Mouse (Mus musculus): ENCODE results near the gene Ddb1. TPM values are rescaled to one million over a fixed set of nuclear protein-coding genes. Genes with fewer than 3 reads are reported as not detected.

Ddb1 gene
- total and polyA plus RNA-seq, 3 experiments = 299 to 406 (median 319) TPM

DNA sequence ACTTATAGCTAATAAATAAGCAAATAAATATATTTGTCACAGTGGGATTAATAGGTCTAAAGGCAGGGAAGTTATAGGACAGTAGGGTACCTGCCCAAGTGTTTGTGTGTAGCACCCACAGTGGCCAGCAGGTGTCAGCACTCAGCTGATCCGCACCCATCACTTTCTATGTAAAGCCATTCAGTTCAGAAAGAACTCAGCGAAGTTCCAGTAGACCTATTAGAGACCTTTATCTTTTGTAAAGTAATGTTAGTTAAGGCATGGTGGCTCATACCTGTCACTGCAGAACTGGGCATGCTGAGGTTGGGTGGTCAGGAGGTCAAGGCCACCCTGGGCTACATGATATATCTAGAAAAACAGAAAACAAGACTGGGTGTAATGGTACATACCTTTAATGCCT is 60.4 kb downstream of the Ddb1 start:
- Histone ChIP-seq H3K4me1 (ENCODE audit: control insufficient read depth in 1 of 2, insufficient read depth in 2 of 2) (peaks cover 7 to 11% of the 10 kb centered on the region in 2 experiments), H3K9ac (ENCODE audit: insufficient read depth, low read depth) (no peak overlapping the region), H3K27me3 (replicated peaks) (no peaks in the 10 kb centered on the region), H3K4me2 (ENCODE audit: insufficient read depth, low read depth, poor library complexity, severe bottlenecking) (no peak overlapping the region), H3K36me3 (replicated peaks in 1 of 2; ENCODE audit: control insufficient read depth in 1 of 2, insufficient read depth in 1 of 2, low read length in 1 of 2) (no peaks in the 10 kb centered on the region), H3K79me2 (replicated peaks; ENCODE audit: control insufficient read depth, extremely low read depth, insufficient read depth, poor library complexity, severe bottlenecking) (no peaks in the 10 kb centered on the region), H3K27ac (ENCODE audit: insufficient read depth, low read depth) (no peak overlapping the region), H3K9me3 (replicated peaks; ENCODE audit: low read length) (no peaks in the 10 kb centered on the region), H3K4me3 (replicated peaks in 1 of 3; ENCODE audit: low read depth in 2 of 3, low read length in 2 of 3, poor library complexity in 1 of 3) (no peak overlapping the region)
- in situ Hi-C loops (cut with MboI; ENCODE audit: low pct_ligation_motif_present, low pct_unique_long_range_greater_than_20kb, low sequenced_read_pairs) (no loop called here), dilution Hi-C loops (cut with MboI; ENCODE audit: extremely low pct_ligation_motif_present, extremely low pct_unique_long_range_greater_than_20kb, low sequenced_read_pairs) (no loop called here)
- DNase-seq (ENCODE audit: extremely low read depth) = peak; percentile 61
- no peak for TF ChIP-seq TCF12 (IDR thresholded peaks at IDR 0.05; ENCODE audit: low read depth, low read length)
- TF ChIP-seq ZC3H11A (IDR thresholded peaks at IDR 0.05; ENCODE audit: low read depth, low read length) = peak; percentile 48
- peak; percentile 76 for TF ChIP-seq RAD21 (IDR thresholded peaks at IDR 0.05; ENCODE audit: low read depth, low read length)
- no peak for TF ChIP-seq JUND (conservative IDR thresholded peaks at IDR 0.05; ENCODE audit: low read depth, low read length)
- no peak for TF ChIP-seq MAFK (IDR thresholded peaks at IDR 0.05; ENCODE audit: insufficient replicate concordance, low read length)
- peak; percentile 87 for TF ChIP-seq SMC3 (IDR thresholded peaks at IDR 0.05; ENCODE audit: low read depth, low read length)
- TF ChIP-seq CTCF (conservative IDR thresholded peaks at IDR 0.05 in 1 of 2, IDR thresholded peaks at IDR 0.05 in 1 of 2; ENCODE audit: low read depth in 2 of 2, low read length in 2 of 2) = peak; percentile 91 to 94
- no peak for TF ChIP-seq JUN (IDR thresholded peaks at IDR 0.05; ENCODE audit: insufficient read depth, low read depth, low read length)
- no peak for TF ChIP-seq GABPA (IDR thresholded peaks at IDR 0.05; ENCODE audit: insufficient replicate concordance, low read depth, low read length)
- TF ChIP-seq E2F4 (IDR thresholded peaks at IDR 0.05; ENCODE audit: insufficient replicate concordance, low read depth, low read length) = no peak
- TF ChIP-seq UBTF (IDR thresholded peaks at IDR 0.05; ENCODE audit: low read depth, low read length) = no peak

DNA sequence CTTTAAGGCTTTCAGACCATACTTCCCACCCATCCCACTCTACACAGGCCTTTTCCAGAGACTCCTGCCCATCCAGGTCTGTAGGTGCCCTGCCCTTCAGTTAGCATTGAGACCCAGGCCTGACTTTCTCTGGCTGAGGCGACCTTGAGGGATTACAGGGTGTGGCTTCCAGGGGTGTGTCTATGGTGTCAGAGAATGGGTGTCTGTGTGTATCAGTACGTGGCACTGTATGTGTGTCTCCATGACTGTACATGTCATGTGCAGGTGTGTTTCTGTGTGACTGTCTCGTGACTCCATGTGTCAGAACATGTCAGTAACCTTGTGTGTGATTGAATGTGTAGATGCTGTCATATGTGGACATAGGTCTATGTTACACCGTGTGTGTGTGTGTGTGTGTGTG is 66.2 kb downstream of the Ddb1 start:
- dilution Hi-C loops (cut with MboI; ENCODE audit: extremely low pct_ligation_motif_present, extremely low pct_unique_long_range_greater_than_20kb, low sequenced_read_pairs) = no loop called here
- Histone ChIP-seq H3K9ac (ENCODE audit: insufficient read depth, low read depth) (no peak overlapping the region), H3K4me2 (ENCODE audit: insufficient read depth, low read depth, poor library complexity, severe bottlenecking) (no peak overlapping the region), H3K4me3 (replicated peaks in 1 of 3; ENCODE audit: low read depth in 2 of 3, low read length in 2 of 3, poor library complexity in 1 of 3) (no peak overlapping the region), H3K9me3 (replicated peaks; ENCODE audit: low read length) (no peaks in the 10 kb centered on the region), H3K27ac (ENCODE audit: insufficient read depth, low read depth) (no peak overlapping the region), H3K4me1 (ENCODE audit: control insufficient read depth in 1 of 2, insufficient read depth in 2 of 2) (peaks cover 7 to 17% of the 10 kb centered on the region in 2 experiments), H3K36me3 (replicated peaks in 1 of 2; ENCODE audit: control insufficient read depth in 1 of 2, insufficient read depth in 1 of 2, low read length in 1 of 2) (no peaks in the 10 kb centered on the region), H3K27me3 (replicated peaks) (no peaks in the 10 kb centered on the region), H3K79me2 (replicated peaks; ENCODE audit: control insufficient read depth, extremely low read depth, insufficient read depth, poor library complexity, severe bottlenecking) (no peaks in the 10 kb centered on the region)
- TF ChIP-seq SIN3A (IDR thresholded peaks at IDR 0.05; ENCODE audit: low read length) = no peak
- TF ChIP-seq TBP (conservative IDR thresholded peaks at IDR 0.05; ENCODE audit: low read depth, low read length) = no peak
- TF ChIP-seq MEF2A (IDR thresholded peaks at IDR 0.05; ENCODE audit: borderline replicate concordance, low read depth, low read length) = no peak
- no peak for TF ChIP-seq PAX5 (IDR thresholded peaks at IDR 0.05; ENCODE audit: low read length)
- no peak for TF ChIP-seq KAT2A (IDR thresholded peaks at IDR 0.05; ENCODE audit: insufficient replicate concordance, low read length)
- no peak for TF ChIP-seq HCFC1 (IDR thresholded peaks at IDR 0.05; ENCODE audit: low read depth, low read length)
- no peak for TF ChIP-seq POLR2AphosphoS2 (IDR thresholded peaks at IDR 0.05; ENCODE audit: low read depth, low read length)
- TF ChIP-seq POLR2A (IDR thresholded peaks at IDR 0.05; ENCODE audit: low read depth, low read length) = no peak
- TF ChIP-seq UBTF (IDR thresholded peaks at IDR 0.05; ENCODE audit: low read depth, low read length) = no peak
- TF ChIP-seq MAZ (IDR thresholded peaks at IDR 0.05; ENCODE audit: low read depth, low read length) = no peak
- no peak for TF ChIP-seq CHD2 (IDR thresholded peaks at IDR 0.05; ENCODE audit: low read length)
- no peak for TF ChIP-seq IRF4 (IDR thresholded peaks at IDR 0.05; ENCODE audit: low read depth, low read length)
- no peak for TF ChIP-seq JUND (conservative IDR thresholded peaks at IDR 0.05; ENCODE audit: low read depth, low read length)
- no peak for TF ChIP-seq TCF12 (IDR thresholded peaks at IDR 0.05; ENCODE audit: low read depth, low read length)
- TF ChIP-seq ZKSCAN1 (IDR thresholded peaks at IDR 0.05; ENCODE audit: borderline replicate concordance, low read depth, low read length) = no peak
- TF ChIP-seq SMC3 (IDR thresholded peaks at IDR 0.05; ENCODE audit: low read depth, low read length) = no peak
- in situ Hi-C loops (cut with MboI; ENCODE audit: low pct_ligation_motif_present, low pct_unique_long_range_greater_than_20kb, low sequenced_read_pairs) = loop anchor here (5.0 to 10.0 kb wide), 2 partner anchors 36 to 293 kb away; no protein-coding TSS in a partner anchor
- DNase-seq (ENCODE audit: extremely low read depth) = no peak

Measured in CH12.LX (cell line).